Mouse (Mus musculus): ENCODE data around the gene Cpa2. TPM values are rescaled to one million over a fixed set of nuclear protein-coding genes. Genes with fewer than 3 reads are reported as not detected.

The Cpa2 gene
- polyA plus RNA-seq, 1 experiment = not detected

GRCm38 (mm10) chr6:30586886-30587442, 45.6 kb downstream of the Cpa2 start:
- H3K4me1 ChIP-seq (replicated peaks; ENCODE audit: control insufficient read depth, insufficient read depth, low read length) = peaks cover 3% of the 10 kb centered on the region
- no peak for DNase-seq
- no peak overlapping the region for H3K27ac ChIP-seq (ENCODE audit: control insufficient read depth, insufficient read depth, low read length)
- TF ChIP-seq POLR2A (IDR thresholded peaks at IDR 0.05; ENCODE audit: control insufficient read depth, extremely low read depth, insufficient read depth, low read length, poor library complexity) (no peak), CTCF (IDR thresholded peaks at IDR 0.05; ENCODE audit: borderline replicate concordance, control insufficient read depth, extremely low read depth, insufficient read depth, low read length, poor library complexity) (no peak)
- H3K4me3 ChIP-seq (ENCODE audit: control insufficient read depth, insufficient read depth, low read length) = no peak overlapping the region
- no peaks in the 10 kb centered on the region for H3K27me3 ChIP-seq (ENCODE audit: control insufficient read depth, insufficient read depth, low read length)
- H3K36me3 ChIP-seq (ENCODE audit: control insufficient read depth, insufficient read depth, low read length) = no peaks in the 10 kb centered on the region
- 98% methylated on average over 7 of the region's 7 CpGs for WGBS

DNA sequence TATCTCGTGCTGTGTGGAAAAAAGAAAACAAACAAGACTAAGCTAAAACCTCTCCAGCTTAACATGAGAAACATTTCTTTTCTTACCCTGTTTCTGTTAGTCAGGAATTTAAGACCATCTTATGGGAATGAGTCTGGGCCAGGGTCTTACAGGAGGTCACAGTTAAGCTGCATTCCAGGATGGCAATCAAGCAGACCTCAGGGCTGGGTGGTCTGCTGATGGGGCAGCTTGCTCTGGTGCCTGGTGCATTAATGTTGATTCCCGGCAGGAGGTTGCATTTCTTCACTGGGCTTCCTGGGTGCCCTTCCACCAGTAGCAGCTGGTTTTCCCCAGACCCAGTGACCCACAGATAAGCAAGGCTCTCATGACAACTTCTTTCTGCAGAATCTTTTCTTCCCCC, 48.4 kb downstream of the Cpa2 start:
- Histone ChIP-seq H3K27ac (ENCODE audit: control insufficient read depth, insufficient read depth, low read length) (no peak overlapping the region), H3K27me3 (ENCODE audit: control insufficient read depth, insufficient read depth, low read length) (no peaks in the 10 kb centered on the region), H3K36me3 (ENCODE audit: control insufficient read depth, insufficient read depth, low read length) (no peaks in the 10 kb centered on the region), H3K4me1 (replicated peaks; ENCODE audit: control insufficient read depth, insufficient read depth, low read length) (peaks cover 3% of the 10 kb centered on the region), H3K4me3 (ENCODE audit: control insufficient read depth, insufficient read depth, low read length) (no peak overlapping the region)
- DNase-seq = no peak
- TF ChIP-seq CTCF (IDR thresholded peaks at IDR 0.05; ENCODE audit: borderline replicate concordance, control insufficient read depth, extremely low read depth, insufficient read depth, low read length, poor library complexity) (no peak), POLR2A (IDR thresholded peaks at IDR 0.05; ENCODE audit: control insufficient read depth, extremely low read depth, insufficient read depth, low read length, poor library complexity) (no peak)
- 92% methylated on average over 2 of the region's 2 CpGs for WGBS

DNA sequence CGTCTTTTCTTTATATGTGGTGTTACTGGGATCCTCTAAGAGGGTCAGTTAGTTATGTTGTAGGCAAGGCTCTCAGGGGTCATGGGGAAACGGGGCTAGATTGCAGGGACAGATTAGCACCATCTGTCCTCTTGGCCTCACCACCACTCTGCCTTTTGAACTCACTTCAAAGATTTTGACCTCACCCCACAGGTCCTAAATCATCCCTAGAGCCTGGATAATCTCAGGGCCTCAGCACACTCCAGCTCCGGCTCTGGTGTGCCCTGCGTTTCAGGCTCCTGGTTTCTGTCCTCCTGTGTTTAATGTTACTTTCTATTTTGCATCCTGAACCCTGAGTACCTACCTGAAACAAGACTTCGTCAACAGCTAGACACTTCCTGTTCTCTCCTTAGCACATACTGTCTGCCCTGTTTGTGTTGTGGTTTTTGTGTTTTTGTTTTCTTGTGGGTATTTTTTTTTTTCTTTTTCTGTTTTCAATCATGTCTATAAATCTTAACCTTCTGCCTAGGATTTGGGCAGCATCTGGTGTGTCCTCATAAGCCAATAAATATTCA, 50.5 kb downstream of the Cpa2 start:
- H3K27ac ChIP-seq (ENCODE audit: control insufficient read depth, insufficient read depth, low read length) = no peak overlapping the region
- no peak overlapping the region for H3K4me3 ChIP-seq (ENCODE audit: control insufficient read depth, insufficient read depth, low read length)
- WGBS = 44% methylated on average over 5 of the region's 5 CpGs
- DNase-seq = no peak
- TF ChIP-seq CTCF (IDR thresholded peaks at IDR 0.05; ENCODE audit: borderline replicate concordance, control insufficient read depth, extremely low read depth, insufficient read depth, low read length, poor library complexity) (no peak), POLR2A (IDR thresholded peaks at IDR 0.05; ENCODE audit: control insufficient read depth, extremely low read depth, insufficient read depth, low read length, poor library complexity) (no peak)
- H3K4me1 ChIP-seq (replicated peaks; ENCODE audit: control insufficient read depth, insufficient read depth, low read length) = peaks cover 3% of the 10 kb centered on the region
- no peaks in the 10 kb centered on the region for H3K27me3 ChIP-seq (ENCODE audit: control insufficient read depth, insufficient read depth, low read length)
- no peaks in the 10 kb centered on the region for H3K36me3 ChIP-seq (ENCODE audit: control insufficient read depth, insufficient read depth, low read length)

DNA sequence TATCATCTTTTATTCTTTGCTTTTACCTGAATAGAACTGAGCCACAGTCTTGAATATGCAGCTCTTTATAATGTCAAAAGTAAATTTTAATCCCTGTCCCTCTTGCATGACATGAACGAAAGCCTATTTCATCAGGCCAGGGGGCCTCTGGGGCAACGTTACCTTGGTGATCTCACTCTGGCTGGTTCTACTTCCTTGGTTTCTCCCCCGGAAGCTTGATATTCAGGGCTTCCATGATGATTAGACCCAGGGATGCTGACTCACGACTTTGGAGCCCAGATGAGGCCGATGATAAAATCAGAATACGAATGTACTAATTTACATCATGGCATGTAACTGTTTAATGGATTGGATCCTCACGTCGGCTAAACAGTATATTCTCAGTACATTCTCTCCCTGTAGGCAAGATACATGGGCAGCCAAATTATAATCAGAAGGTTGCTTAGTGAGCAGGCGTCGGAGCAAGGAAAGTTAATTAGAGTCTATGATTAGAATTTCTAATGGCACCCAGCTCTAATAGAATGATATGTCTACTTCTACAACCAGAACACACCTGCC, 51.1 kb downstream of the Cpa2 start:
- Histone ChIP-seq H3K27ac (ENCODE audit: control insufficient read depth, insufficient read depth, low read length) (no peak overlapping the region), H3K4me1 (replicated peaks; ENCODE audit: control insufficient read depth, insufficient read depth, low read length) (peaks cover 3% of the 10 kb centered on the region), H3K36me3 (ENCODE audit: control insufficient read depth, insufficient read depth, low read length) (no peaks in the 10 kb centered on the region), H3K4me3 (ENCODE audit: control insufficient read depth, insufficient read depth, low read length) (no peak overlapping the region), H3K27me3 (ENCODE audit: control insufficient read depth, insufficient read depth, low read length) (no peaks in the 10 kb centered on the region)
- TF ChIP-seq POLR2A (IDR thresholded peaks at IDR 0.05; ENCODE audit: control insufficient read depth, extremely low read depth, insufficient read depth, low read length, poor library complexity) (no peak), CTCF (IDR thresholded peaks at IDR 0.05; ENCODE audit: borderline replicate concordance, control insufficient read depth, extremely low read depth, insufficient read depth, low read length, poor library complexity) (no peak)
- no peak for DNase-seq
- WGBS = 76% methylated on average over 10 of the region's 10 CpGs

DNA sequence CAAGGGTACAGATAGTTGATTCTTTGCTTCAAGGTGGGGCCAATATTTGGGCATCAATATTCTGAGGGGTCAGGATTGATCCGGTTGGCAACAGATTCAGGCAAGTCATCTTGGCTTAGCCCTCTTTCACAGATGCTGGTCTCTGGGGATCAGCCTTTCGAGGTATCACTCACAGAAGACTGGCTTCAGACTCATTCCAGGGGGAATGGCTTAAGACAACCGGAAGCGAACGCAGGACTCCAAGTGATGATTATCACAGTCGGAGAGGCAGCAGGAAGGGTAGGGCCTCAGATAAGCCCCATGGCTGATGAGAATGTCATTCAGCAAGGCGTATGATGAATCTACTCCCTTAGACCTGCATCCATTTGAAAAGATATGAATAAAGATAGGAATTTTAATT, 53.0 kb downstream of the Cpa2 start:
- H3K27me3 ChIP-seq (ENCODE audit: control insufficient read depth, insufficient read depth, low read length) = no peaks in the 10 kb centered on the region
- DNase-seq = no peak
- TF ChIP-seq CTCF (IDR thresholded peaks at IDR 0.05; ENCODE audit: borderline replicate concordance, control insufficient read depth, extremely low read depth, insufficient read depth, low read length, poor library complexity) (no peak), POLR2A (IDR thresholded peaks at IDR 0.05; ENCODE audit: control insufficient read depth, extremely low read depth, insufficient read depth, low read length, poor library complexity) (no peak)
- H3K4me3 ChIP-seq (ENCODE audit: control insufficient read depth, insufficient read depth, low read length) = no peak overlapping the region
- H3K36me3 ChIP-seq (ENCODE audit: control insufficient read depth, insufficient read depth, low read length) = no peaks in the 10 kb centered on the region
- H3K27ac ChIP-seq (ENCODE audit: control insufficient read depth, insufficient read depth, low read length) = no peak overlapping the region
- 95% methylated on average over 7 of the region's 7 CpGs for WGBS
- peaks cover 3% of the 10 kb centered on the region for H3K4me1 ChIP-seq (replicated peaks; ENCODE audit: control insufficient read depth, insufficient read depth, low read length)

DNA sequence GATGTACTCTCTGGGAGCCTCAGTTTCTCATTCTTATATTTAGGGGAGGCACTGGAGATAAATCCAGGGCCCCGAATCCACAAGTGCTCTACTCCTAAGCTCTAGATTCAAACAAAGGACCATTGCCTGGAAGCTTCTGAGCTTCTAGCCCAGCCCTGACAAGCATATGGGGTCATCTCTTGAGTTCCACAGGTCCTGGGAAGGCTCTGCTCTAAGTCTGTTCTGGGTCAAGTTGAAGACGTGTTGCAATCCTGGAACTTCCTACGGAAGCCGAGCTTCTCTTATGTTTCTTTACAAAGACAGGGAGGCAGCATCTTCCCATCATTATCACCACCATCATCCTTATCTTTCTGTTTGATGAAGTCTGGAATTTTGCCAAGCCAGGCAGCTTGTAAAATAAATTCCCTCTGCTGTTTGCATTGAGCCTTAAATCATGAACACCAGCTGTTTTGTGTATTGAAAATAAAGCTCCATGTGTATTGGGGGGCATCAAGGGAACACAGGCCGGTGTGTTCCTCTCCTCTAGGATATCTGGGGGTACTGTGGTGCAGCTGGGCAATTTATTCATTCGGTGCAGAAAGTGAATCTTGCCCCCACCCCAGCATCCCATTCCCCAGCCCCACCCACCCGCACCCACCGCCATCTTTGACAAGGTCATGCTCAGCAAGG, 55.0 kb downstream of the Cpa2 start:
- Histone ChIP-seq H3K4me1 (replicated peaks; ENCODE audit: control insufficient read depth, insufficient read depth, low read length) (peaks cover 3% of the 10 kb centered on the region), H3K36me3 (ENCODE audit: control insufficient read depth, insufficient read depth, low read length) (no peaks in the 10 kb centered on the region), H3K4me3 (ENCODE audit: control insufficient read depth, insufficient read depth, low read length) (no peak overlapping the region), H3K27ac (ENCODE audit: control insufficient read depth, insufficient read depth, low read length) (no peak overlapping the region), H3K27me3 (ENCODE audit: control insufficient read depth, insufficient read depth, low read length) (no peaks in the 10 kb centered on the region)
- no peak for TF ChIP-seq CTCF (IDR thresholded peaks at IDR 0.05; ENCODE audit: borderline replicate concordance, control insufficient read depth, extremely low read depth, insufficient read depth, low read length, poor library complexity)
- TF ChIP-seq POLR2A (IDR thresholded peaks at IDR 0.05; ENCODE audit: control insufficient read depth, extremely low read depth, insufficient read depth, low read length, poor library complexity) = no peak
- 95% methylated on average over 8 of the region's 8 CpGs for WGBS
- DNase-seq = no peak

All from thymus, adult 2 months (tissue).